Mouse (Mus musculus) urinary bladder, postnatal 4 days (tissue): Measurements from ENCODE around the gene Slc48a1.

Experiments used
- DNase-seq, 2 experiments: peaks; one replicate each; pipeline ENCODE4 v3.0.0; 2021 to 2022; ENCODE audit warnings: low spot score in 2 of 2

Slc48a1 gene

DNA sequence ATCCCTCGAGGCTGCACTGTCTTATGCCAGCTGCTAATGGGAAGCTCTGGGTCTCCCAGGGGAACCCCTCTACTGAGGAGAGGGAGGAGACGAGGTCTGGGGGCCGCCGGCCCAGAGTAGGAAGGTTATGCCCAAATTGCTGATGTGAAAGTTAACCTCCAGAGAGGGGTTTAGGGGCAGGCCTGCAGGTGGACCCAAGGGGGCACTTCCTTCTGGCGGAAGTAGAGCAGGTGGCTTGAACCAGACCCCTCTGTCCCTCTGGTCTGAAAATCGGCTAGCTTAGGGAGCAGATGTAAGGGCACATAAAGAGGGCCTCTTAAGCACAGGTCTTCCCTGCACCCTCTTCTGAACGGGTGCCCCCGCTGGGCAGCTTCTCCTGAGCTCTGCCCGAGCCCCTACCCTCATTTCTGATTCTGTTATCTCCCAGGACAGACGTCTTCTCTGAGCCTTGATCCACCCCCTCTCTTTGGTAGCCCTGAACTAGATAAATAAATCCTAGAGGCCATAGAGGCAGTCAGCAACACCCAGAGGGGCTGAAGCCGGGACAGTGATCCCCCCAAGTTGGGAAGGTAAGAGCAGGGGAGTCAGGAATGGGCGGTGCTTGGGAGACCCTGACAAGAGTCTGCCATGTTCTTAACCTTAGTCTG, 47.7 kb downstream of the Slc48a1 start:
- DNase-seq, result no peak

DNA sequence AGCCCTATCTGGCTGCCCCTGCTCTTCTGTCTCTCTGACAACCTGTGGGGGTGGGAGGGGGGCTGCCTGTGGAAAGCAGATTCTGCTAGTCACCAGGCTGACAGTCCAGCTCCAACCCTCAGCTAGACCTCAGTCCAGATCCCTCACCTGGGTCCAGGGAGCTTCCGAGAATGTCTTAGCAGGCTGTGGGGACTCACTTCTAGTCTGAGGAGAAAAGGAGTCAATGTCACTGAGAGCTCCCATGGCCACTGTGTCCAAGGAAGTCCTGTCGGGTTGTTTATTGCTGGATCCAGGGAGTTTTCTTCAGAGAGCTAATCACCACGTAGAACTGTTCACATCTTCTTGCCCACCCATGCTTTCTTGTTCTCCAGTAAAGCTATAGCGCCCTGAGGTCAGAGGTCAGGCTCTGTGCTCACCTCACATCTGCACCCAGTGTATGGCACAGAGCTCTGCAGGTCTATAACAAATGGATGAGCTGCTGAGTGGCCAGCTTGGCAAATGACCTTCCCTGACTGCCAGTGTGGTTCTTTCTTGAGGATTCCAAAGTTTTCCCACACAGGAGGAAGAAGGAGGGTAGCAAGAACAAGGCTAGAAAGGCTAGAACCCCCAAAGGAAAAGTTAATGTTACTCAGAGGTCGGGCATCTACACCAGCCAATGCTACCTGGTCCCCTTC, 48.4 kb downstream of the Slc48a1 start:
- DNase-seq, result no peak

DNA sequence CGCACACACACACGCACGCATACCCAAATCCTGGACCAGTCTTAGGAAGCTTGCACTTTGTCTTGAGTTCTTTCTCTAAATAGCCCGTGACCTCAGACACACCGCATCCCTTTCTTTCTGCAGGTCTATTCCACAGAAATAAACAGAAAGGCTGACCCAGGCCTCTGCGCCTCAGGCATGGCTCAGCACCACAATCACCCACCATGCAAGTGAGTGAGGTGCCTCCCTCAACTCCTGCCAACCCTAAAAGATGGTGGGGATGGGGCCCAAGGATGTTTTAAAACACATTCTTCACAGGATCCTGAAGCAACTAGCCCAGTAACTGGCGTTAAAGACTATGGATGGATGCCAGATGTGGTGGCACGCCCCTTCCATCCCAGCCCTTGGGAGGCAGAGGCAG, 49.1 kb downstream of the Slc48a1 start:
- DNase-seq, result no peak

DNA sequence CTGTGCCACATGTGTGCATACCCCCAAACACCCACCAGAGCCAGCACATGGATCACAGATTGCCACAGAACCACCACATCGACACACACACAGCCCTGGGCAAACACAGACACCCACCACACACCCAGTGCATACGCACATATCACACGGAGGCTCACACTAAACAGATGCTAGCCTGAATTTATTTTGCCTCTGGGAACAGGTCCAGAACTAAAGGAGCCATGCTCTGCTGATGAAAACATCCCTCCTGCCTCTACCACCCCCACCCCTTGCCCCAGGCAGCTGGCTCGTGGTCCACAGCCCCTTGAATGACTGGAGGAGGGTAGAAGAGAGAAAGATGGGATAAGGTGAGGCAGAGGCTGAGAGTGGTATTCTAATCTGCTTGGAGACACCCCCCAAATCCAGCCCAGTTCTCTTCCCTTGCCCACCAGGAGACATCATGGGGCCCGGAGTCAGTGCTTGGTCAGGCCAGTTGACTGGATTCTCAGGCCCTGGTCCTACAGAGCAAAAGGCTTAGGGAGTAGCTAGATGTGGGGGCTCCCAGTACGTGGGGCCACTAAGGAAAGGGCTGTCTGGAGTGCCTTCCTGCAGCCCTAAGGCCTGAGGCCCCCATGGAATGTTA, 50.0 kb downstream of the Slc48a1 start:
- DNase-seq, result no peak

DNA sequence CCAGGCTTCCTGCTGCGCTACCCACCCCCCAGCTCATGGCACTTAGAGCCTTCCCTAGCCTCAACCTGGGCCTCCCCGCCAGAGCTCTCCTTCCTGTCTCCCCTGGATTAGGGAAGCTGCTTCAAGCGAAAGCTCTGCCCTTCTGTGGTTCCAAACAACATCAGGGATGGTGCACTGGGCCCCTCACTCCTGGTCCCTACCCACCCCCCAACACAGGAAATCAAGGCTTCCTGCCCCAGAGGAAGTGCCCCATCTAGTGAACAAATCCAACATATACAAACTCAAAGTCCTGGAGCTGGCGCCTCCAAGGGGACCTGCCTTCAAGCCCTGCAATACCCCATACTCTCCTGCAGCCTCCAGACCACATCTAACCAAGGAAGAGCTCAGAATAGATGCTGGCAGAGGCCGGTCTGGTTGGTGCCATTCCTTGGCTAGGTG, 50.6 kb downstream of the Slc48a1 start:
- DNase-seq, result no peak

DNA sequence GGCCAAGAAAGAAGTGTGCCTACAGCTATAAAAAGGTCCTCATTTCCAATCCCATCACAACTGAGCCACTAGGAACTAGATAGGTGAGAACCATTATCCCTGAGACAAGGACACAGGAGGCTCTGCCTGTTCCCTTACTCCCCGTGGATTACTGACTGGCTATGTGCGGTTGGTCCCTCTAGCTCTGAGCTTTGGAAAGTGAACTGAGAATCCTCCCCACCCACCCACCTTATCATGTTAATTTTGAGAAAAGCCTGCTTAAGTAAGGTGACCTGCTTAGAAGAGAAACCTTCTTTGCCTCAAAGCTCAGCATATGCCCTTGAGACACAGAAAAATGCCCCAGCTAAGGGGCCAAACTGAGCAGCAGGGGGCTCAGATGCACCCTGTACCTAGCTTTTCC, 51.1 kb downstream of the Slc48a1 start:
- DNase-seq, result no peak

DNA sequence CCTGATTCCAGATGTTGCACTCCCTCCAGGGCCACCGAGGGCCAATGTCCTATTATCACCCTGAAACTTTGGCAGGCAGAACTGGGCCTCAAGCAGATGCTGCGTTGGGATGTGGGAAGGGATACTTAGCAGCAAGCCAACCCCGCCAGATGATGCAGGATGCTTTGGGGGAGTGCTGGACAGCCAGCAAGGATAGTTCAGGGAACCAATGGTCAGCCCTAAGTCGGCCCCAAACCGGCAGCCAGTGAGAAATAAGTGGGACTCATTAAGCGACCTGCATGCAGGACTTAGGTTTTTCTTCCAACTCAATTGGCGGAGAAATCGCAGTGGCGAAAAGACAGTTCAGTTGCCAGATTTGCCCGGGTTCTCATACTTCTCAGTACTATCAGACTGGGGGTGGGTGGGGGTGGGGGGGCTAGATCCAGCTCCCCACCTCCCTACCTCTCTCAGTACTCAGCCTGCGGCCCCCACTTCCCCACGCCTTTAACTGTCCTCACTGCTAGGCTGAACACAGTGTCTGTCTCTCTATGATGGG, 52.0 kb downstream of the Slc48a1 start:
- no peak for DNase-seq

DNA sequence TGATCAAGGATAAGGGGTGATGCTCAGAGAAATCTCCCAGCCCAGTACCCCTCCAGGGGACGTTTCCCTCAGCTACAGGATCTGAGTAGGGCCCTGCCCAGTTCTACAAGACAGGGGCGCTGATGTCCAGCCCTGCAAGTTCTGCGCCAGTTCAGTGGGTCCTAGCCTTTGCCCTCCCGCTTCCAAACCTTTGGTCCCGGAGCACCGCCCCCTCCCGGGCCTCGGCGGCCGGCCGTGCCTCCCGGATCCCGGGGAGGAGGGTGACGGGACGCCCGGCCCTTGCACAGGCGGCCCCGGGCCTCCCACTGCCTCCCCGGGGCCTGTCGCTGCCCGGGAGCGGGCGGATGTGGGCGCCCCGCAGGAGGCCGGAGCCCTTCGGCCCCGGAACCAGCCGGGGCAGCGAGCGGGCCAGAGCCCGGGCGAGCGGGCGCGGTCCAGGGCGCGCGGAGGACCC, 52.5 kb downstream of the Slc48a1 start:
- no peak for DNase-seq

DNA sequence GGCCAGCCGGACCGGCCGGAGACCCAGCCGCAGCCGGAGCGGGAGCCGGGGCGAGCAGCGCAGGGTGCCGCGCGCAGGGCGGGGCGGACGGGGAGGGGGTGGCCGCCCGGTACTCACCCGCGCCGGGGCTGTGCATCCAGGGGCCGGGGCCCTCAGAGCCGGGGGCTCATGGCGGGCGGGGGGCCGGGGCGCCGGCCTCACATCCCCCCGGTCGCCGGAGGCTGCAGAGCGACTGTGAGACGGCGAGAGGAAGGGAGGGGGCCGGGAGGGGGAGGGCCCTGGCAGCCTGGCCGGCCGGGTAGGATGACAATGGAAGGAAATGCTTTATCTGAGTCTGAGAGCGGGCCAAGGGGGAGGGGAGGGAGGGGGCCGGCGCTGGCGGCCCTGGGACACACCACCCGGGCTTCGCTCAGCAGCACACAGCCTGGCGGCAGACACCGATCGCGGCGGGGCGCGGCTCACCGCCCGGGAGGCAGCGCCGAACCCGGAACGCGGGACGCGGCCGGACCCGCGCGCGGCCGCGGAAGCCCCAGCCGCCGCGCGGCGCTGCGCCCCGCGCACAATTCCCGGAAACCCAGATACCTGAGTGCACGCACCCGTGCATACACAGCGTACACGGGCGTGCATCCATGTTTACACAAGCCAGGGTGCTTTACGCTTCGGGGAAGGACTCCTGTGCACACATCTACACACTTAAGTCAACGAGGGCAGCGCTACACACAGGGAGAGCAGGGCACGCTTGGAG, 53.1 kb downstream of the Slc48a1 start:
- DNase-seq, result peak in 1 of 2 experiments; percentile 73

DNA sequence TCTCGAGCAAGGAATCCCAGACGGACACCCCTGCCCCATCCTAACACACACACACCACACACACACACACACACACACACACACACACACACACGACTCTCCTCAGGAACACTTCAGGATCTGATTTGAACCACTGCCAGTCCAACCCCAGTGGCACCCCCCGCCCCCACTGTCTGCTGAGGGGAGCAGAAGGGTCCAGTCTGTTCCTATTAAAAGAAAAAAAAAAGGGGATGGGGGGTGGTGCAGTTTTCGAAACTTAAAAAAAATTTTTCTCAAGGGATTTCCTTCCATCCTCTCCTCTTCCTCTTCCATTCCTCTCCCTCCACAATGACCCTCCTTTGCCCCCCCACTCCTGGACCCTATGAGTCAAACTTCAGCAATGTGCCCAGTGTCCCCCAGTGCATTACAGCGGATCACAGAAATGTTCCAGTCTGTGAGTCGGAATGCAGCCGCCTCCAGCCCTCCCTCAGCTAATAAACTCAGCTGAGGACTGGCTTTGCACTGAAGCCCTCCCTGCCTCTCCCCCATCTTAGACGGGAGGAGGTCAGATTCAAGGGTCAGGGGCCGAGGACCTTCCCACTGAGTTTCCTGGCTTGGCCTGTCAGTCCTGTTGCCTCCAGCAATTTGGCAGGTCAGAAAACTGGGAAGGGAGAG, 53.8 kb downstream of the Slc48a1 start:
- DNase-seq, result peak in 1 of 2 experiments; percentile 65

DNA sequence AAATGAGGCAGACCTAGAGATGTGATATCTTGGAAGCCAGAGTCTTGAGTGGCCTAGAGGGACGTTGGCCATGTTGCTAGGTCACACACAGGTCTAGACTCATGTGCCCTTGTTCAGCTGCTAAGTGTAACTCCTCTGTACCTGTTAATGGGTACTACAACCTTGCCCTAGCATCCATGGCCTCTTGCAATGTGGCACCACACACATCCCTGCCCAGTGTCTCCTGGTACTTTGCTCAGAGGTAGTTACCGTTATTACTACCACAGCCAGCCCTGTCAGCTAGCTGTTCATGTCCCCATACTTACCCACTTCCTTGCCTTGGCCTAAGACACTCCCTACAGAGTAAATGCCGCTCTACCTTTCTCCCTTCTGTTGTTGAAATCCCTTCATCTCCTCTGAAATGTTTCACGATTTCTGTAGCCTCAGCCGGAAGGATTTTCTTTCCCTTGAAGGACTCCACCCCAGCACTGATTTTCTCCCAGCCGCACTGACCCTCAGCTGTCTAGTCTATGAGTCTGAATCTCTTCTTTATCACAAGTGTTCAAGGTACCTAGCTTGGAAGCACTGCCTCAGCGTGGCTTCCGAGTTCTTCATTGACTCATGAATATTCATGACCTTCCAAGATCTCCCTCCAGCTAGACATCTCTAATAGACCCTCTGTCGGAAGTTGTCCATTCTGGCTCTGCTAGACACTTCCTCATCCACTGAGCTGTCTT, 54.6 kb downstream of the Slc48a1 start:
- no peak for DNase-seq

DNA sequence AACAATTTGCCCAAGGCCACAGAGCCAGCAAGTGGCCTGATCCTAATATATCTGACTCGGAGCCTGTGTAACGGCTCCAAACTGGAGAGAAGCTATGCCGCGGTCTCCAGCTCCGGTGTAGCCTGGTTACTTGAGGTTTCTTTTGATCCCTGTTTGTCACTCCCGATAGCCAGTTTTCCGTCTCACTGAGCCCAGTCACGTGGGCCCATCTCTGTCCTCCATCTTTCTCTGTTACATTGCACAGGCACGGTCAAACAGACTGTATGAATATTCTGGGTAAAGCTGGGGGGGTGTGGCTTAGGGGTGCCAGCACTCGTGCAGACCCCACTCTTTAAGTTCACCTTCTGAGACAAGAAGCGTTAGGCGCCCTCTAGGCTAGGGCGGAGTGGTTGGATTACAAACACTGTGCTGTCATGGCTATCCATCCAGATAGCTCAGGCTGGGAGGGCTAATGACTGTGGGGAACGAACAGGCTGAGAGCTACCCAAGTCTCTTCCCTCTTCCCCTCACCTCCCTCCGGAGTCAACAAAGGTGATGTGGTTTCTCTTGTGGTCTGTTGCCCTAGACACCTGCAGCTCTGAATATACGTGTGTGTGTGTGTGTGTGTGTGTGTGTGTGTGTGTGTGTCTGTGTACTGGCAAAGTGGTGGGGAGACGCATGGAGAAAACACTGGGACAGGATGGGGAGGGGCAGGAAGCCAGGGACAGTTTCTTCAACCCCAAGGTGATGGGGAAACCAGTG, 58.0 kb downstream of the Slc48a1 start:
- no peak for DNase-seq

DNA sequence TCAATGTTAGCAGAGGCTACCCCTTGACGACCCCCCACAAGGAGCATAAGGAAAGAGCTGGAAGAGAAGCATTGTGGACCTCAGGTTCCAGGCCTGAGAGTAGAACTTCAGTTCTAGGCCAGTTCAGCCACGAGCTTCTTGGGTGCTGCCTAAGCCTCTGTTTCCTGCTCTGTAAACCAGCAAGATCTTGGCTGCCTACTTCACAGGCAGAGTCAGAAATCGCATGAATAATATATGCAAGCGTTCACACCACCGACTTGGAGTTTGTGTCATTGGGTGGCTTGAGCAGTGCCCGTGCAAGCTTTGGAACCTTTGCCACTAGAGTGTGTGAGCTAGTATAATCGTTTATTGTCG, 58.6 kb downstream of the Slc48a1 start:
- DNase-seq, result no peak

DNA sequence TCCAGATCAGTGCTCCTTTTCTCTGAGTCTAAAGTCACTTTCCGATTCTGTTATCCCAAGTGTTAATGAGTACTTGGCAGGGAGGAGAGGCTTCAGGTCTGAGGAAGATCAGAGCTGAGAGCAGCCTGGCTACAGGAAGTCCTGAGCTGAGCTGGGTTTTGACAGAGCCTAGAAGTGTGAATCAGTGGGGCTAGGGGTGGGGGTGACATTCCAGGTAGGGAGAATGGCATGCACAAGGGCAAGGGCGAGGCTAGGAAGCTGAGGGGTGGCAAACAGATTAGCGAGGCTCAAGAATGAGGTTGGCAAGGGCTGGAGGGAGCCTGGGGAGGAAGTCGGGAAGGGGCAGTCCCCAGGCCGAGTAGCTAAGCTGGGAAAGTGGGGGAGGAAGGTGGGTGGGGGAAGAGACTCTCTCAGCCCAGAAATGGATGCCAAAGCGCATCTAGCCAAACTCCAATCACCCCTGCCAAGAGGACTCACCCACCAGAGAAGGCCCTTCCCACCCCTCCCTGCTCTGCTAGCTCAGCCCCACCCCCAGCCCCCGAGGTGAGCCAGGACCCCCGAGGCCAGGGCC, 59.3 kb downstream of the Slc48a1 start:
- peak in 1 of 2 experiments; percentile 59 for DNase-seq

DNA sequence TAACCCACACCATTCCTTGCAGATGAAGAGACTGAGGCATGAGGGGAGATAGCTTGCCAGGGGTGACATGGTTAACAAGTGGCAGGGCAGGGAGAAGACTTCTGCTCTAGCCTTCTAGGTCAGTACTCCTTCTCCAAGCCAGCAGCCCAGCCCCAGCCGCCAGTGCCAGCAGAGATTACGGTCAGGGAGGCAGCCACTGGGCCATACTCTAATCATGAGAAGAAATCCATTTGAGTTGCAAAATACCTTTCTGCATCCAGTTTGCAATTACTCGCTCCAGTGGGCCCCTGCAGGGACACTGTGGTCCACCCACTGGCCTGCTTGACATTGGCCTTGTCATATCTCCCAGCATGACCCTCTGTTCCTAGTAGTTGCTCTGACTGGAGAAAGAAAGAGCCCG, 60.1 kb downstream of the Slc48a1 start:
- DNase-seq, result no peak

DNA sequence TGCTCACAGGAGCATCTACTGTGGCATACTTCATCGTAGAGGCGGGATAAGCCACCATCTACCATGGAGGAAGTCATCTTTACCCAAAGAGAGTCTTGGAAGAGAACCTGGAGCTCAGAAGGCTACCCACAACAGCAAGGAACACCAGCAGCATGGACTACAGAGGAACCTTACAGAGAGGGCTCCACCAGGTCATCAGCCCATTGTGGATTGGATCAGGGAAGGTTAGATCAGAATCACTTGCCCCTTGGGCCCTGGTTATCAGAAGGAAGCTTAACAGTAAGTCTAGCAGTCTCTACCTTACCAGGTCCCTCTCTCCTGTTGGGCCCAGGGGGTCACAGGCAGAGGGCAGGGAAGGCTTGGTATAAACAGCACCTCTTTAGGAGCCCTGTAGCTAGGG, 60.7 kb downstream of the Slc48a1 start:
- no peak for DNase-seq

DNA sequence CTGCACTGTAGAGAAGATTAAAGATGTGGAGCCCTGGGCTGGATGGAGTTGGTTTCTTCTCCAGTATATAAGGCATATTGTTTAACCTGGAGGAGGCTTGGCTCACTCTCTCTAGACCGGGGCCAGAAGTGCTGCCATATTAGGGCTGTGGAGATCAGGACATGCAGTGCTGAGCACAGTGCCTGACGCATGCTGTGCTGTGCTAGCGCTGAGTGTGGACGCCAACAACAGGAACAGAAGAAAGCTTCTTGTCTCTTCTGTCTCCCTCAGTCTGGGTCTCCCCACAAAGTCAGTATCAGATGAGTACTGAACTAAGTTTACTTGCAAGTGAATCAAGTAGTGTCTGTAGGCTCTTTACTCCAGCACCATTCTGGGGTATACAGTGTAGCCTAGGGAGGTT, 61.2 kb downstream of the Slc48a1 start:
- DNase-seq, result no peak

DNA sequence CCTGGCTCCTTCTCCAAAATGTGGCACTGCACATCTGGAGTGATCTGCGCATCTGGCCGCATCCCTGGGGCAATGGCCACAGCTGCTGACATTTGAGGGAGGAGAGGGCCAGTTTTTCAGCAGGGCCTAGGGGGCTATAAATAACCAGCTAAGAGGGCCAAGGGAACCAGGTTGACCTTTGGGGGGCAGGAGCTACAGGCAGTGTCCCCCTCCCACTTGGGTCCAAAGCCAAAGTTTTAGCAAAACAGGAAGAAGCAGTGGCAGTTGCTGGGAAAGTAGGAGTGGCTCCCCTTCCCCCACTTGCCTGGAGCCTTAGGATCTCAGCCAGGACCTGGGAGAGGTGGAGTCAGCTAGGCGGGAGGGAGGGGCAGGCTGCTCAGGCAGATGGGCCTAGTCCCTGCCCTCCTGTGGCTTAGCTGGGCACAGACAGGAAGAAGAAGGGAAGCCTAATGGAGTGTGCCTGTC, 61.7 kb downstream of the Slc48a1 start:
- DNase-seq, result peak in 1 of 2 experiments; percentile 74

DNA sequence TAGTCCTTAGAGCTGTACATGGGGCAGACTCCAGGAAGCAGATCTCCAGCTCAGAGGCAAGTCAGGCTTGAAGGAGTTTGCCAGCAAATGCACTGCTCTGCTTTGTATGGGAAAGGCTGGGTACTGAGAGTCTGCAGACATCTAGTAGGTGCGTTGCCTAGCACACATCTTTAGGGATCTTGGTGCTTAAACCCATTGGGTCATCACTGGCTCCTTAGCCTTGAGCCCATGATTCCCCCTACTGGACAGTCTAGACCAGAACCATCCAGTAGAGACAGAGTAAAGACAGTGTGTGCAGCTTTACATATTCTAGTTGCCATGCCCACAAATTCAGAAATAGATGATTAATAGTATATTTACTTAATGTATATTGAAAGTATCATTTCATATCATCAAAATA, 62.5 kb downstream of the Slc48a1 start:
- DNase-seq, result no peak

DNA sequence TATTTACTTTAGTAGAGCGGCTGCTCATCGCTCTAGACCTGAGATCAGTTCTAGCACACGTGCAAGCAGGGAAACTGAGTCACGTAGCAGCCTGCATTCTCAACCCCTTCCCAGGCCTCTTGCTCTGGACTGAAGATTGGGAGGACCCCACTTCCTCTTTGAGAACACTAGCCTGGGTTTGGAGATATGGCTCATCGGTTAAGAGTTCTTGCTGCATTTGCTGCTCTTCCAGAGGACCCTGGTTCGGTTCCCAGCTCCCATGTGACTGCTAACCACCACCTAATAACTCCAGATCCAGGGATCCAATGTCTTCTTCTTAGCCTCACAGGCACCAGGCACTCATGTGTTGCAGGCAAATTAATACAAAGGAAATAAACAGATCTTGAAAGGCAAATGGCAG, 63.1 kb downstream of the Slc48a1 start:
- DNase-seq, result no peak
